Comparison of ENCODE assay signal across 9 mouse cellular contexts in genomic region chr6:140733641-140733986, GRCm38 (mm10). TPM values are rescaled to one million over a fixed set of nuclear protein-coding genes. Genes with fewer than 3 reads are reported as not detected.
A peak's percentile ranks its signal among the peaks of the same experiment; 100 is the strongest.
DNase-seq lines count a peak whose midpoint lies in the region; ATAC-seq and TF ChIP-seq lines count a peak whose summit lies in the region.
"Had no signal": no experiment of that assay in that cellular context is flagged by ENCODE, and none has a peak within 500 bp of the region (broad histone marks: within the 10 kb centered on the region; RNA-seq: fewer than 3 reads in every experiment).

No protein-coding gene starts in this region.

- DNase-seq in kidney, adult 18-20 months, result no peak
- DNase-seq in embryo, embryonic 11 days, result peak; percentile 34
- DNase-seq in left cerebral cortex, postnatal 36 days (ENCODE audit: low spot score in 2 of 2), result peak; percentile 12 to 18
- DNase-seq in midbrain, postnatal 0 days (ENCODE audit: low spot score), result peak; percentile 37
- DNase-seq in urinary bladder, adult 2 months (ENCODE audit: low spot score), result no peak
- DNase-seq in urinary bladder, postnatal 36 days (ENCODE audit: low spot score in 2 of 2), result no peak

- no peaks in the 10 kb centered on the region for H3K36me3 ChIP-seq in kidney, embryonic 15.5 days
- H3K36me3 ChIP-seq in heart, embryonic 13.5 days, result no peaks in the 10 kb centered on the region
- no peaks in the 10 kb centered on the region for H3K36me3 ChIP-seq in midbrain, postnatal 0 days (ENCODE audit: insufficient read depth, low read length)

- H3K4me1 ChIP-seq in kidney, embryonic 15.5 days, result peaks cover 11% of the 10 kb centered on the region; the same call in 1 of the 2 replicates
- H3K4me1 ChIP-seq in heart, embryonic 13.5 days, result 0 out of 2 replicates have a peak, but pooled peaks cover 4% of the 10 kb centered on the region
- no peaks in the 10 kb centered on the region for H3K4me1 ChIP-seq in midbrain, postnatal 0 days (ENCODE audit: insufficient read depth, low read length)

- intact Hi-C loops in left cerebral cortex, postnatal 36 days (cut with DNase I), result no loop called here

- no peaks in the 10 kb centered on the region for H3K9me3 ChIP-seq in kidney, embryonic 15.5 days (replicated peaks)
- peaks cover 9% of the 10 kb centered on the region; the same call in 1 of the 2 replicates for H3K9me3 ChIP-seq in heart, embryonic 13.5 days
- H3K9me3 ChIP-seq in midbrain, postnatal 0 days (ENCODE audit: low read length), result no peaks in the 10 kb centered on the region

- H3K27ac ChIP-seq in kidney, embryonic 15.5 days, result no peak overlapping the region
- no peak overlapping the region for H3K27ac ChIP-seq in heart, embryonic 13.5 days (replicated peaks)
- peak overlapping the region; percentile 40; the same call in 1 of the 2 replicates for H3K27ac ChIP-seq in midbrain, postnatal 0 days (ENCODE audit: low read depth, low read length)

- no peaks in the 10 kb centered on the region for H3K27me3 ChIP-seq in kidney, embryonic 15.5 days
- no peaks in the 10 kb centered on the region for H3K27me3 ChIP-seq in heart, embryonic 13.5 days (replicated peaks)
- H3K27me3 ChIP-seq in midbrain, postnatal 0 days (ENCODE audit: insufficient read depth, low read length), result no peaks in the 10 kb centered on the region

- peak overlapping the region; percentile 59 for H3K4me2 ChIP-seq in kidney, embryonic 15.5 days
- H3K4me2 ChIP-seq in heart, embryonic 13.5 days, result peak overlapping the region; percentile 73
- H3K4me2 ChIP-seq in midbrain, postnatal 0 days (ENCODE audit: low read depth, low read length, poor library complexity, severe bottlenecking), result peak overlapping the region; percentile 64

- 13% methylated on average over 15 of the region's 15 CpGs for WGBS in kidney, embryonic 15.5 days
- WGBS in heart, embryonic 13.5 days, result 4% methylated on average over 15 of the region's 15 CpGs
- WGBS in midbrain, postnatal 0 days, result 2% methylated on average over 15 of the region's 15 CpGs

- peak overlapping the region; percentile 22; the same call in 1 of the 2 replicates for H3K9ac ChIP-seq in kidney, embryonic 15.5 days
- peak overlapping the region; percentile 76 for H3K9ac ChIP-seq in heart, embryonic 13.5 days
- H3K9ac ChIP-seq in midbrain, postnatal 0 days (replicated peaks; ENCODE audit: low read length, poor library complexity, severe bottlenecking), result peak overlapping the region; percentile 37; the same call in 1 of the 2 replicates

- ATAC-seq in kidney, embryonic 15.5 days (replicated peaks; ENCODE audit: low FRiP score), result peak; percentile 50; the same call in 1 of the 2 replicates
- no peak for ATAC-seq in heart, embryonic 13.5 days (ENCODE audit: extremely low read depth, insufficient number of reproducible peaks, low FRiP score, low TSS enrichment)
- ATAC-seq in midbrain, postnatal 0 days (ENCODE audit: low FRiP score), result peak; percentile 53

- H3K4me3 ChIP-seq in kidney, embryonic 15.5 days (replicated peaks), result peak overlapping the region; percentile 33
- peak overlapping the region; percentile 51 for H3K4me3 ChIP-seq in heart, embryonic 13.5 days
- peak overlapping the region; percentile 34 for H3K4me3 ChIP-seq in midbrain, postnatal 0 days (ENCODE audit: low read depth, low read length)

- TF ChIP-seq CTCF in midbrain, postnatal 0 days (IDR thresholded peaks at IDR 0.05), result no peak

RNA-seq across cellular contexts. Expression of gene Gm11077, which starts 4.5 kb away (rescaled TPM):
- not detected in 2 replicates for polyA plus RNA-seq in kidney, embryonic 15.5 days (2015; fragmentation: Nextera tagmentation; extraction: Ambion mirVana)
- not detected in 2 replicates for polyA plus RNA-seq in heart, embryonic 13.5 days (2015; fragmentation: Nextera tagmentation; extraction: Ambion mirVana)
- not detected for total RNA-seq in left cerebral cortex, postnatal 36 days (2021)
- total RNA-seq in midbrain, postnatal 0 days (2014; rRNA removed), result not detected in 2 replicates
- polyA plus RNA-seq in midbrain, postnatal 0 days (2015; fragmentation: Nextera tagmentation; extraction: Ambion mirVana), result not detected in 2 replicates
- not detected in 2 replicates for polyA plus RNA-seq in urinary bladder, adult 2 months (2012; rRNA removed)
- total RNA-seq: gastrocnemius, postnatal 4 days had no signal

Comparison
In these comparisons a context has a peak if more than half of its experiments do, and no peak if none do; other contexts are left out.
1. H3K9ac ChIP-seq: peak in every context shown above with its lines; median percentile 76 in heart, embryonic 13.5 days; 37 in midbrain, postnatal 0 days; 22 in kidney, embryonic 15.5 days.
2. DNase-seq: peak in embryo, embryonic 11 days (single experiment), left cerebral cortex, postnatal 36 days (2 of 2) and midbrain, postnatal 0 days (single experiment); none in kidney, adult 18-20 months (single experiment), urinary bladder, adult 2 months (single experiment) and urinary bladder, postnatal 36 days (0 of 2).
3. Peak in every context shown above with its lines, with median percentiles within 50 percentile points of each other: H3K4me2 ChIP-seq and H3K4me3 ChIP-seq.